Comparison of ENCODE assay signal across 1 mouse cellular context in genomic region chr11:66984165-66985135, GRCm38 (mm10).
A peak's percentile ranks its signal among the peaks of the same experiment; 100 is the strongest.
TF ChIP-seq lines count a peak whose summit lies in the region.

No protein-coding gene starts in this region.

TF ChIP-seq in CH12.LX, 34 proteins besides CTCF, POLR2A, EP300 and RAD21 (continued from another document):
- TF ChIP-seq CHD1 (IDR thresholded peaks at IDR 0.05; ENCODE audit: low read depth, low read length) (no peak), UBTF (IDR thresholded peaks at IDR 0.05; ENCODE audit: low read depth, low read length) (no peak), SMC3 (IDR thresholded peaks at IDR 0.05; ENCODE audit: low read depth, low read length) (peak; percentile 95), USF1 (IDR thresholded peaks at IDR 0.05; ENCODE audit: low read depth, low read length) (no peak), ZC3H11A (IDR thresholded peaks at IDR 0.05; ENCODE audit: low read depth, low read length) (peak; percentile 52; the same call in 1 of the 2 replicates), IRF4 (IDR thresholded peaks at IDR 0.05; ENCODE audit: low read depth, low read length) (peak; percentile 39; the same call in 1 of the 2 replicates), MAX (IDR thresholded peaks at IDR 0.05; ENCODE audit: low read length) (no peak; the same call in 1 of the 2 replicates)
